Mouse (Mus musculus) limb, embryonic 11.5 days (tissue): ENCODE data around the gene Hpd. TPM values are rescaled to one million over a fixed set of nuclear protein-coding genes. Genes with fewer than 3 reads are reported as not detected.

Experiments
- ATAC-seq: fragments of 200-750 bp; cut with Nextera tagmentation; 2 replicates; pipeline ENCODE4 v1.8.0; 2017; ENCODE audit warnings: low read depth; ENCODE audit not compliant: insufficient number of reproducible peaks, low FRiP score, low TSS enrichment
- DNase-seq: peaks from one replicate; pipeline ENCODE4 v3.0.0-alpha.2; 2015; ENCODE audit warnings: low spot score
- H3K27ac ChIP-seq: fragments of 300-500 bp; sonication (generic); replicated peaks from 2 replicates; pipeline ENCODE4 v1.5.1; 2014; ENCODE audit warnings: low read depth, mild to moderate bottlenecking, low read length
- H3K27me3 ChIP-seq: fragments of 300-500 bp; sonication (generic); 2 replicates; pipeline ENCODE4 v1.6.1; 2014; ENCODE audit warnings: mild to moderate bottlenecking, low read length, mixed read lengths; ENCODE audit not compliant: control insufficient read depth, insufficient read depth
- H3K36me3 ChIP-seq: fragments of 300-500 bp; sonication (generic); 2 replicates; pipeline ENCODE4 v1.6.1; 2014; ENCODE audit warnings: mild to moderate bottlenecking, low read length, moderate library complexity, mixed read lengths; ENCODE audit not compliant: control insufficient read depth, insufficient read depth
- H3K4me1 ChIP-seq: fragments of 300-500 bp; sonication (generic); 2 replicates; pipeline ENCODE4 v1.6.1; 2014; ENCODE audit warnings: low read length, mixed read lengths; ENCODE audit not compliant: control insufficient read depth, insufficient read depth
- H3K4me2 ChIP-seq: fragments of 300-500 bp; sonication (generic); 2 replicates; pipeline ENCODE4 v1.6.1; 2014; ENCODE audit warnings: low read depth, mild to moderate bottlenecking, moderate library complexity; ENCODE audit not compliant: severe bottlenecking
- H3K4me3 ChIP-seq: fragments of 300-500 bp; sonication (generic); 2 replicates; pipeline ENCODE4 v1.5.1; 2014; ENCODE audit warnings: low read depth, low read length
- H3K9ac ChIP-seq: fragments of 300-500 bp; sonication (generic); 2 replicates; pipeline ENCODE4 v1.6.1; 2014; ENCODE audit warnings: mild to moderate bottlenecking, low read length
- H3K9me3 ChIP-seq: fragments of 300-500 bp; sonication (generic); 2 replicates; pipeline ENCODE4 v1.6.1; 2016; ENCODE audit warnings: low read length; ENCODE audit not compliant: control insufficient read depth
- WGBS: fragments of 180-500 bp; shearing (Covaris S2); extraction: QIAGEN DNeasy Blood & Tissue Kit; methylation state at CpG from one replicate; pipeline ENCODE4 v1.1.7; 2014; 5-methylcytosine and 5-hydroxymethylcytosine counted together
- polyA plus RNA-seq: library from polyadenylated mRNA; unstranded; fragments of >200 nt; fragmentation: Nextera tagmentation; extraction: Ambion mirVana; gene quantifications from 2 replicates; pipeline ENCODE4 v1.2.1, GENCODE M21; 2014

Gene Hpd
- polyA plus RNA-seq, 1 experiment from 2014 or later, result not detected

- H3K9ac ChIP-seq, result no peak overlapping the region
- ATAC-seq, result no peak
- H3K9me3 ChIP-seq, result peaks cover 3% of the 10 kb centered on the region; the same call in 1 of the 2 replicates
- H3K27me3 ChIP-seq, result no peaks in the 10 kb centered on the region
- H3K27ac ChIP-seq, result no peak overlapping the region
- WGBS, result 86% methylated on average over 18 of the region's 18 CpGs
- peaks cover 2% of the 10 kb centered on the region for H3K36me3 ChIP-seq
- DNase-seq, result no peak
- H3K4me2 ChIP-seq, result no peak overlapping the region
- H3K4me1 ChIP-seq, result no peaks in the 10 kb centered on the region
- no peak overlapping the region for H3K4me3 ChIP-seq
Observed at GRCm38 (mm10) chr5:123125638-123126406, 56.7 kb downstream of the Hpd start.

GRCm38 (mm10) chr5:123125105-123125504 is 57.4 kb downstream of the Hpd start:
- Histone ChIP-seq H3K4me3 (no peak overlapping the region), H3K4me1 (no peaks in the 10 kb centered on the region), H3K9ac (no peak overlapping the region), H3K27me3 (no peaks in the 10 kb centered on the region), H3K36me3 (peaks cover 2% of the 10 kb centered on the region; the same call in 1 of the 2 replicates), H3K4me2 (no peak overlapping the region), H3K27ac (no peak overlapping the region), H3K9me3 (peaks cover 3% of the 10 kb centered on the region; the same call in 1 of the 2 replicates)
- DNase-seq (no peak), ATAC-seq (no peak)
- WGBS, result 83% methylated on average over 6 of the region's 6 CpGs

DNA sequence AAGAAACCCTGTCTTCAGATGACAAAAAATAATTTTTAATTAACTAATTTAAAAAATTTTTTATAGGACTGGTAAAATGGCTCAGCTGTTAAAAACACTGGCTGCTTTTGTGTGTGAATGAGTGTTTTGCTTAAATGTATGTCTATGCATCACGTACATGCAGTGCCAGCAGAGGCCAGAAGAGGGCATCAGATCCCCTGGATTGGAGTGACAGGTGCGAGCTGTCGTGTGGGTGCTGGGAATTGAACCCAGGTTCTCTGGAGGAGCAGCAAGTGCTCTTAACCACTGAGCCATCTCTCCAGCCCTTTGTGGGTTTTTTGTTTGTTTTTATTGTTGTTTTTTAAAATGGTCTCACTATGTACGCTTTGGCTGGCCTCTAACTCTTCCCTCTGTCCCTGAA is 60.3 kb downstream of the Hpd start:
- no peaks in the 10 kb centered on the region for H3K4me1 ChIP-seq
- H3K27me3 ChIP-seq, result no peaks in the 10 kb centered on the region
- DNase-seq (no peak), ATAC-seq (no peak)
- no peak overlapping the region for H3K9ac ChIP-seq
- 88% methylated on average over 4 of the region's 4 CpGs for WGBS
- no peak overlapping the region for H3K4me3 ChIP-seq
- H3K27ac ChIP-seq, result no peak overlapping the region
- no peak overlapping the region for H3K4me2 ChIP-seq
- no peaks in the 10 kb centered on the region; the same call in 1 of the 2 replicates for H3K36me3 ChIP-seq
- peaks cover 3% of the 10 kb centered on the region; the same call in 1 of the 2 replicates for H3K9me3 ChIP-seq

Other genes starting within 250 kb of the Hpd start
- gene Kdm2b, start 192.9 kb downstream of the Hpd start, polyA plus RNA-seq, result 67.2 and 79.4 TPM in 2 replicates
- 10.0 and 10.3 TPM in 2 replicates for gene Orai1, start 167.7 kb downstream of the Hpd start, polyA plus RNA-seq
- 0.64 TPM in 1 of 2 replicates, not detected in the other for gene Morn3, start 135.7 kb downstream of the Hpd start, polyA plus RNA-seq
- 9.3 and 11.3 TPM in 2 replicates for gene Tmem120b, start 114.3 kb downstream of the Hpd start, polyA plus RNA-seq
- gene Rhof, start 50.0 kb downstream of the Hpd start, polyA plus RNA-seq, result 2.9 and 3.6 TPM in 2 replicates
- 12.0 and 14.0 TPM in 2 replicates for gene Setd1b, start 40.5 kb downstream of the Hpd start, polyA plus RNA-seq
- gene Psmd9, start 13.3 kb downstream of the Hpd start, polyA plus RNA-seq, result 82.6 and 85.8 TPM in 2 replicates
- gene Wdr66, start 69.4 kb upstream of the Hpd start, polyA plus RNA-seq, result 0.13 and 0.28 TPM in 2 replicates
- gene Bcl7a, start 161.1 kb upstream of the Hpd start, polyA plus RNA-seq, result 44.4 and 45.2 TPM in 2 replicates
- gene Mlxip, start 212.1 kb upstream of the Hpd start, polyA plus RNA-seq, result 19.3 and 21.7 TPM in 2 replicates